26 mouse cellular contexts compared by ENCODE assay signal in genomic region chr15:97307935-97308334, GRCm38 (mm10).
DNase-seq lines count a peak whose midpoint lies in the region; ATAC-seq and TF ChIP-seq lines count a peak whose summit lies in the region.
"Had no signal": no experiment of that assay in that cellular context is flagged by ENCODE, and none has a peak within 500 bp of the region (broad histone marks: within the 10 kb centered on the region; RNA-seq: fewer than 3 reads in every experiment).

No protein-coding gene starts in this region.

- no peaks in the 10 kb centered on the region for H3K36me3 ChIP-seq in hindbrain, embryonic 12.5 days
- H3K36me3 ChIP-seq in hindbrain, embryonic 14.5 days (replicated peaks; ENCODE audit: control insufficient read depth, insufficient read depth): no peaks in the 10 kb centered on the region
- H3K36me3 ChIP-seq in midbrain, embryonic 11.5 days (ENCODE audit: control insufficient read depth, insufficient read depth, low read length): no peaks in the 10 kb centered on the region
- no peaks in the 10 kb centered on the region for H3K36me3 ChIP-seq in midbrain, embryonic 15.5 days (replicated peaks)
- no peaks in the 10 kb centered on the region for H3K36me3 ChIP-seq in midbrain, postnatal 0 days (ENCODE audit: insufficient read depth, low read length)
- no peaks in the 10 kb centered on the region for H3K36me3 ChIP-seq in midbrain, embryonic 16.5 days (ENCODE audit: control insufficient read depth, insufficient read depth, low read length)
- H3K36me3 ChIP-seq: forebrain, embryonic 10.5 days; heart, embryonic 15.5 days; hindbrain, embryonic 13.5 days had no signal

- no peak overlapping the region for H3K9ac ChIP-seq in hindbrain, embryonic 12.5 days
- H3K9ac ChIP-seq in hindbrain, embryonic 14.5 days: no peak overlapping the region
- no peak overlapping the region for H3K9ac ChIP-seq in midbrain, embryonic 11.5 days (ENCODE audit: low read length)
- no peak overlapping the region for H3K9ac ChIP-seq in midbrain, embryonic 15.5 days
- H3K9ac ChIP-seq in midbrain, postnatal 0 days (replicated peaks; ENCODE audit: low read length, poor library complexity, severe bottlenecking): no peak overlapping the region
- H3K9ac ChIP-seq in midbrain, embryonic 16.5 days (ENCODE audit: low read depth, low read length): no peak overlapping the region
- H3K9ac ChIP-seq: forebrain, postnatal 0 days; heart, embryonic 15.5 days; hindbrain, embryonic 13.5 days had no signal

- H3K27me3 ChIP-seq in hindbrain, embryonic 12.5 days: no peaks in the 10 kb centered on the region
- H3K27me3 ChIP-seq in hindbrain, embryonic 14.5 days (ENCODE audit: control insufficient read depth, insufficient read depth, low read length): no peaks in the 10 kb centered on the region
- H3K27me3 ChIP-seq in midbrain, embryonic 11.5 days (ENCODE audit: control insufficient read depth, insufficient read depth, low read length): no peaks in the 10 kb centered on the region
- H3K27me3 ChIP-seq in midbrain, embryonic 15.5 days (replicated peaks): no peaks in the 10 kb centered on the region
- no peaks in the 10 kb centered on the region for H3K27me3 ChIP-seq in midbrain, postnatal 0 days (ENCODE audit: insufficient read depth, low read length)
- H3K27me3 ChIP-seq in midbrain, embryonic 16.5 days (ENCODE audit: control insufficient read depth, insufficient read depth, low read depth, low read length): no peaks in the 10 kb centered on the region
- H3K27me3 ChIP-seq: heart, embryonic 15.5 days; hindbrain, embryonic 13.5 days had no signal

- no peak for TF ChIP-seq CTCF in midbrain, postnatal 0 days (IDR thresholded peaks at IDR 0.05)

- ATAC-seq in hindbrain, embryonic 12.5 days (ENCODE audit: low FRiP score): peak; percentile 52; the same call in 1 of the 2 replicates
- no peak for ATAC-seq in hindbrain, embryonic 14.5 days (ENCODE audit: low FRiP score)
- 0 out of 2 replicates have a peak, but pooled peaks have one; percentile 42 for ATAC-seq in midbrain, embryonic 11.5 days (ENCODE audit: low FRiP score)
- no peak for ATAC-seq in midbrain, embryonic 15.5 days (replicated peaks)
- ATAC-seq in midbrain, postnatal 0 days (ENCODE audit: low FRiP score): no peak
- ATAC-seq in midbrain, embryonic 16.5 days: no peak
- ATAC-seq: activated CD4-positive, CD25-positive, alpha-beta regulatory T cell, adult 4 months; forebrain, embryonic 14.5 days; forebrain, postnatal 0 days; intestine, postnatal 0 days had no signal

- H3K4me2 ChIP-seq in hindbrain, embryonic 12.5 days (replicated peaks): no peak overlapping the region
- H3K4me2 ChIP-seq in hindbrain, embryonic 14.5 days (replicated peaks): no peak overlapping the region
- no peak overlapping the region for H3K4me2 ChIP-seq in midbrain, embryonic 11.5 days
- no peak overlapping the region for H3K4me2 ChIP-seq in midbrain, embryonic 15.5 days
- no peak overlapping the region for H3K4me2 ChIP-seq in midbrain, postnatal 0 days (ENCODE audit: low read depth, low read length, poor library complexity, severe bottlenecking)
- H3K4me2 ChIP-seq in midbrain, embryonic 16.5 days (ENCODE audit: low read length): no peak overlapping the region
- H3K4me2 ChIP-seq: heart, embryonic 11.5 days; heart, embryonic 15.5 days; hindbrain, embryonic 13.5 days had no signal

- no peak overlapping the region for H3K4me3 ChIP-seq in hindbrain, embryonic 12.5 days
- no peak overlapping the region for H3K4me3 ChIP-seq in hindbrain, embryonic 14.5 days (replicated peaks; ENCODE audit: low read length)
- no peak overlapping the region for H3K4me3 ChIP-seq in midbrain, embryonic 11.5 days (ENCODE audit: low read depth, low read length)
- H3K4me3 ChIP-seq in midbrain, embryonic 15.5 days: no peak overlapping the region
- no peak overlapping the region for H3K4me3 ChIP-seq in midbrain, postnatal 0 days (ENCODE audit: low read depth, low read length)
- no peak overlapping the region for H3K4me3 ChIP-seq in midbrain, embryonic 16.5 days (ENCODE audit: low read depth, low read length)
- H3K4me3 ChIP-seq: forebrain, embryonic 10.5 days; gastrocnemius, adult 2 months; heart, adult 2 months; heart, embryonic 15.5 days; hindbrain, embryonic 13.5 days had no signal

- DNase-seq in heart, adult 11 months: peak; percentile 30
- DNase-seq in heart, adult 18-20 months: no peak
- DNase-seq in hindbrain, embryonic 14.5 days (ENCODE audit: low spot score): no peak
- DNase-seq in midbrain, embryonic 11.5 days (ENCODE audit: low spot score, missing footprints): peak; percentile 84
- peak; percentile 35 for DNase-seq in midbrain, postnatal 0 days (ENCODE audit: low spot score)
- DNase-seq: adrenal gland, adult 8-10 months; adrenal gland, postnatal 25 days; cerebellum, adult 18-20 months; cerebellum, adult 9-10 months; cerebellum, postnatal 14 days; forebrain, postnatal 0 days; gastrocnemius, adult 2 months; gastrocnemius, postnatal 14 days; heart, adult 2 months; heart, postnatal 10 days; heart, postnatal 36 days had no signal

- no peaks in the 10 kb centered on the region for H3K9me3 ChIP-seq in hindbrain, embryonic 12.5 days (replicated peaks)
- no peaks in the 10 kb centered on the region for H3K9me3 ChIP-seq in hindbrain, embryonic 14.5 days (ENCODE audit: control insufficient read depth, low read length)
- H3K9me3 ChIP-seq in midbrain, embryonic 11.5 days (ENCODE audit: control insufficient read depth, low read length): no peaks in the 10 kb centered on the region
- H3K9me3 ChIP-seq in midbrain, embryonic 15.5 days: no peaks in the 10 kb centered on the region
- H3K9me3 ChIP-seq in midbrain, postnatal 0 days (ENCODE audit: low read length): no peaks in the 10 kb centered on the region
- H3K9me3 ChIP-seq in midbrain, embryonic 16.5 days (replicated peaks; ENCODE audit: control insufficient read depth, low read length, poor library complexity, severe bottlenecking): no peaks in the 10 kb centered on the region
- H3K9me3 ChIP-seq: forebrain, embryonic 10.5 days; heart, embryonic 15.5 days; hindbrain, embryonic 13.5 days had no signal

- no peaks in the 10 kb centered on the region for H3K4me1 ChIP-seq in hindbrain, embryonic 12.5 days
- no peaks in the 10 kb centered on the region for H3K4me1 ChIP-seq in hindbrain, embryonic 14.5 days (replicated peaks; ENCODE audit: control insufficient read depth, insufficient read depth, low read length)
- H3K4me1 ChIP-seq in midbrain, embryonic 11.5 days (ENCODE audit: control insufficient read depth, insufficient read depth, low read length): no peaks in the 10 kb centered on the region
- 0 out of 2 replicates have a peak, but pooled peaks cover 5% of the 10 kb centered on the region for H3K4me1 ChIP-seq in midbrain, embryonic 15.5 days
- H3K4me1 ChIP-seq in midbrain, postnatal 0 days (ENCODE audit: insufficient read depth, low read length): no peaks in the 10 kb centered on the region
- H3K4me1 ChIP-seq in midbrain, embryonic 16.5 days (ENCODE audit: control insufficient read depth, insufficient read depth, low read length): no peaks in the 10 kb centered on the region; the same call in 1 of the 2 replicates
- H3K4me1 ChIP-seq: forebrain, embryonic 10.5 days; heart, embryonic 15.5 days had no signal

- H3K27ac ChIP-seq in hindbrain, embryonic 12.5 days: no peak overlapping the region
- H3K27ac ChIP-seq in hindbrain, embryonic 14.5 days: no peak overlapping the region
- H3K27ac ChIP-seq in midbrain, embryonic 11.5 days (ENCODE audit: low read depth, low read length): no peak overlapping the region
- no peak overlapping the region for H3K27ac ChIP-seq in midbrain, embryonic 15.5 days
- H3K27ac ChIP-seq in midbrain, postnatal 0 days (ENCODE audit: low read depth, low read length): no peak overlapping the region
- no peak overlapping the region for H3K27ac ChIP-seq in midbrain, embryonic 16.5 days (ENCODE audit: low read length)
- H3K27ac ChIP-seq: forebrain, embryonic 10.5 days; gastrocnemius, adult 2 months; heart, adult 2 months; heart, embryonic 15.5 days; hindbrain, embryonic 13.5 days had no signal

- 43% methylated on average over 9 of the region's 9 CpGs for WGBS in hindbrain, embryonic 12.5 days
- 30% methylated on average over 9 of the region's 9 CpGs for WGBS in hindbrain, embryonic 14.5 days
- WGBS in midbrain, embryonic 11.5 days: 55% methylated on average over 9 of the region's 9 CpGs
- 30% methylated on average over 9 of the region's 9 CpGs for WGBS in midbrain, embryonic 15.5 days
- WGBS in midbrain, postnatal 0 days: 29% methylated on average over 9 of the region's 9 CpGs
- 31% methylated on average over 9 of the region's 9 CpGs for WGBS in midbrain, embryonic 16.5 days

Comparison
In these comparisons a context has a peak if more than half of its experiments do, and no peak if none do; other contexts are left out.
1. DNase-seq: peak in heart, adult 11 months (single experiment), midbrain, embryonic 11.5 days (single experiment) and midbrain, postnatal 0 days (single experiment); none in heart, adult 18-20 months (0 of 2) and hindbrain, embryonic 14.5 days (single experiment).
2. ATAC-seq: peak in hindbrain, embryonic 12.5 days (single experiment) and midbrain, embryonic 11.5 days (single experiment); none in hindbrain, embryonic 14.5 days (single experiment), midbrain, embryonic 15.5 days (single experiment), midbrain, postnatal 0 days (single experiment) and midbrain, embryonic 16.5 days (single experiment).